Mouse (Mus musculus): ENCODE data around the gene Tcaf3. TPM values are rescaled to one million over a fixed set of nuclear protein-coding genes. Genes with fewer than 3 reads are reported as not detected.

Gene Tcaf3
- polyA plus RNA-seq, 1 experiment from 2014 or later, result not detected

GRCm38 (mm10) chr6:42547461-42547860, 50.0 kb downstream of the Tcaf3 start, which contains the start of gene Olfr455:
TSS of gene Olfr455 (minus strand) at chr6:42547587.
- Histone ChIP-seq H3K9me3 (ENCODE audit: control insufficient read depth, low read length) (no peaks in the 10 kb centered on the region), H3K27ac (ENCODE audit: low read depth, low read length) (no peak within 1 kb of the TSS), H3K36me3 (ENCODE audit: control insufficient read depth, insufficient read depth, low read length) (no peaks in the 10 kb centered on the region), H3K9ac (replicated peaks; ENCODE audit: low read depth, low read length) (no peak within 1 kb of the TSS), H3K4me1 (ENCODE audit: control insufficient read depth, insufficient read depth, low read length) (no peaks in the 10 kb centered on the region), H3K27me3 (ENCODE audit: control insufficient read depth, insufficient read depth, low read length) (no peaks in the 10 kb centered on the region), H3K4me3 (ENCODE audit: low read depth, low read length) (no peak within 1 kb of the TSS), H3K4me2 (ENCODE audit: low read depth, low read length) (no peak within 1 kb of the TSS)
- whole genome bisulfite sequencing, result 86% methylated on average over 4 of the region's 4 CpGs
- ATAC-seq (ENCODE audit: low read depth), result no peak

- Histone ChIP-seq H3K27me3 (ENCODE audit: control insufficient read depth, insufficient read depth, low read length) (no peaks in the 10 kb centered on the region), H3K9me3 (ENCODE audit: control insufficient read depth, low read length) (no peaks in the 10 kb centered on the region), H3K27ac (ENCODE audit: low read depth, low read length) (no peak overlapping the region), H3K9ac (replicated peaks; ENCODE audit: low read depth, low read length) (no peak overlapping the region), H3K4me2 (ENCODE audit: low read depth, low read length) (no peak overlapping the region), H3K4me1 (ENCODE audit: control insufficient read depth, insufficient read depth, low read length) (no peaks in the 10 kb centered on the region), H3K4me3 (ENCODE audit: low read depth, low read length) (no peak overlapping the region), H3K36me3 (ENCODE audit: control insufficient read depth, insufficient read depth, low read length) (no peaks in the 10 kb centered on the region)
- 86% methylated on average over 2 of the region's 2 CpGs for WGBS
- ATAC-seq (ENCODE audit: low read depth), result no peak
These were observed 51.3 kb downstream of the Tcaf3 start for GRCm38 (mm10) chr6:42546180-42546579.

GRCm38 (mm10) chr6:42545451-42545885, 52.0 kb downstream of the Tcaf3 start:
- H3K9ac ChIP-seq (replicated peaks; ENCODE audit: low read depth, low read length), result no peak overlapping the region
- no peak overlapping the region for H3K4me3 ChIP-seq (ENCODE audit: low read depth, low read length)
- no peaks in the 10 kb centered on the region for H3K9me3 ChIP-seq (ENCODE audit: control insufficient read depth, low read length)
- H3K27ac ChIP-seq (ENCODE audit: low read depth, low read length), result no peak overlapping the region
- WGBS, result 71% methylated on average over 2 of the region's 2 CpGs
- H3K36me3 ChIP-seq (ENCODE audit: control insufficient read depth, insufficient read depth, low read length), result no peaks in the 10 kb centered on the region
- H3K4me1 ChIP-seq (ENCODE audit: control insufficient read depth, insufficient read depth, low read length), result no peaks in the 10 kb centered on the region
- H3K4me2 ChIP-seq (ENCODE audit: low read depth, low read length), result no peak overlapping the region
- no peak for ATAC-seq (ENCODE audit: low read depth)
- no peaks in the 10 kb centered on the region for H3K27me3 ChIP-seq (ENCODE audit: control insufficient read depth, insufficient read depth, low read length)

- Histone ChIP-seq H3K4me3 (ENCODE audit: low read depth, low read length) (no peak overlapping the region), H3K9ac (replicated peaks; ENCODE audit: low read depth, low read length) (no peak overlapping the region), H3K27me3 (ENCODE audit: control insufficient read depth, insufficient read depth, low read length) (no peaks in the 10 kb centered on the region), H3K36me3 (ENCODE audit: control insufficient read depth, insufficient read depth, low read length) (no peaks in the 10 kb centered on the region), H3K4me2 (ENCODE audit: low read depth, low read length) (no peak overlapping the region), H3K4me1 (ENCODE audit: control insufficient read depth, insufficient read depth, low read length) (no peaks in the 10 kb centered on the region), H3K27ac (ENCODE audit: low read depth, low read length) (no peak overlapping the region), H3K9me3 (ENCODE audit: control insufficient read depth, low read length) (no peaks in the 10 kb centered on the region)
- WGBS, result 78% methylated on average over 1 of the region's 1 CpGs
- no peak for ATAC-seq (ENCODE audit: low read depth)
These were observed 52.6 kb downstream of the Tcaf3 start for GRCm38 (mm10) chr6:42544846-42545245.

- Histone ChIP-seq H3K4me3 (ENCODE audit: low read depth, low read length) (no peak overlapping the region), H3K4me2 (ENCODE audit: low read depth, low read length) (no peak overlapping the region), H3K4me1 (ENCODE audit: control insufficient read depth, insufficient read depth, low read length) (no peaks in the 10 kb centered on the region), H3K9ac (replicated peaks; ENCODE audit: low read depth, low read length) (no peak overlapping the region), H3K27me3 (ENCODE audit: control insufficient read depth, insufficient read depth, low read length) (no peaks in the 10 kb centered on the region), H3K36me3 (ENCODE audit: control insufficient read depth, insufficient read depth, low read length) (no peaks in the 10 kb centered on the region), H3K9me3 (ENCODE audit: control insufficient read depth, low read length) (no peaks in the 10 kb centered on the region), H3K27ac (ENCODE audit: low read depth, low read length) (no peak overlapping the region)
- ATAC-seq (ENCODE audit: low read depth), result no peak
- WGBS, result 65% methylated on average over 4 of the region's 4 CpGs
These were observed 55.2 kb downstream of the Tcaf3 start for GRCm38 (mm10) chr6:42542036-42543031.

- Histone ChIP-seq H3K9ac (replicated peaks; ENCODE audit: low read depth, low read length) (no peak overlapping the region), H3K27ac (ENCODE audit: low read depth, low read length) (no peak overlapping the region), H3K36me3 (ENCODE audit: control insufficient read depth, insufficient read depth, low read length) (no peaks in the 10 kb centered on the region), H3K27me3 (ENCODE audit: control insufficient read depth, insufficient read depth, low read length) (no peaks in the 10 kb centered on the region), H3K4me2 (ENCODE audit: low read depth, low read length) (no peak overlapping the region), H3K4me3 (ENCODE audit: low read depth, low read length) (no peak overlapping the region), H3K4me1 (ENCODE audit: control insufficient read depth, insufficient read depth, low read length) (no peaks in the 10 kb centered on the region), H3K9me3 (ENCODE audit: control insufficient read depth, low read length) (no peaks in the 10 kb centered on the region)
- no peak for ATAC-seq (ENCODE audit: low read depth)
- WGBS, result 92% methylated on average over 1 of the region's 1 CpGs
These were observed 56.8 kb downstream of the Tcaf3 start for GRCm38 (mm10) chr6:42540681-42541080.

- H3K9ac ChIP-seq (replicated peaks; ENCODE audit: low read depth, low read length), result no peak overlapping the region
- H3K27ac ChIP-seq (ENCODE audit: low read depth, low read length), result no peak overlapping the region
- ATAC-seq (ENCODE audit: low read depth), result no peak
- H3K9me3 ChIP-seq (ENCODE audit: control insufficient read depth, low read length), result no peaks in the 10 kb centered on the region
- no peaks in the 10 kb centered on the region for H3K27me3 ChIP-seq (ENCODE audit: control insufficient read depth, insufficient read depth, low read length)
- H3K4me2 ChIP-seq (ENCODE audit: low read depth, low read length), result no peak overlapping the region
- H3K4me1 ChIP-seq (ENCODE audit: control insufficient read depth, insufficient read depth, low read length), result no peaks in the 10 kb centered on the region
- H3K4me3 ChIP-seq (ENCODE audit: low read depth, low read length), result no peak overlapping the region
- no peaks in the 10 kb centered on the region for H3K36me3 ChIP-seq (ENCODE audit: control insufficient read depth, insufficient read depth, low read length)
- 79% methylated on average over 1 of the region's 1 CpGs for WGBS
These were observed 57.8 kb downstream of the Tcaf3 start for GRCm38 (mm10) chr6:42539711-42540110.

Other genes with a start within 250 kb of the Tcaf3 start
- gene Zyx, start 248.1 kb downstream of the Tcaf3 start, polyA plus RNA-seq (2014; fragmentation: Nextera tagmentation; extraction: Ambion mirVana), result 52.7 and 62.4 TPM in 2 replicates
- 0.15 and 0.33 TPM in 2 replicates for gene Epha1, start 224.4 kb downstream of the Tcaf3 start, polyA plus RNA-seq (2014; fragmentation: Nextera tagmentation; extraction: Ambion mirVana)
- not detected in 2 replicates for gene Tas2r143, start 197.5 kb downstream of the Tcaf3 start, polyA plus RNA-seq (2014; fragmentation: Nextera tagmentation; extraction: Ambion mirVana)
- not detected in 2 replicates for gene Tas2r135, start 192.3 kb downstream of the Tcaf3 start, polyA plus RNA-seq (2014; fragmentation: Nextera tagmentation; extraction: Ambion mirVana)
- not detected in 2 replicates for gene Tas2r126, start 163.2 kb downstream of the Tcaf3 start, polyA plus RNA-seq (2014; fragmentation: Nextera tagmentation; extraction: Ambion mirVana)
- gene Olfr458, start 132.5 kb downstream of the Tcaf3 start, polyA plus RNA-seq (2014; fragmentation: Nextera tagmentation; extraction: Ambion mirVana), result not detected in 2 replicates
- gene Olfr457, start 121.4 kb downstream of the Tcaf3 start, polyA plus RNA-seq (2014; fragmentation: Nextera tagmentation; extraction: Ambion mirVana), result 0.06 and 0.07 TPM in 2 replicates
- gene Olfr456, start 110.5 kb downstream of the Tcaf3 start, polyA plus RNA-seq (2014; fragmentation: Nextera tagmentation; extraction: Ambion mirVana), result not detected in 2 replicates
- not detected in 2 replicates for gene Olfr455, start 50.1 kb downstream of the Tcaf3 start, polyA plus RNA-seq (2014; fragmentation: Nextera tagmentation; extraction: Ambion mirVana)
- 0.78 and 0.91 TPM in 2 replicates for gene Tcaf2, start 47.6 kb upstream of the Tcaf3 start, polyA plus RNA-seq (2014; fragmentation: Nextera tagmentation; extraction: Ambion mirVana)
- 224 and 238 TPM in 2 replicates for gene Tcaf1, start 112.4 kb upstream of the Tcaf3 start, polyA plus RNA-seq (2014; fragmentation: Nextera tagmentation; extraction: Ambion mirVana)
- gene Olfr453, start 141.7 kb upstream of the Tcaf3 start, polyA plus RNA-seq (2014; fragmentation: Nextera tagmentation; extraction: Ambion mirVana), result not detected in 2 replicates
- not detected in 2 replicates for gene Olfr38, start 158.7 kb upstream of the Tcaf3 start, polyA plus RNA-seq (2014; fragmentation: Nextera tagmentation; extraction: Ambion mirVana)
- gene Olfr452, start 187.4 kb upstream of the Tcaf3 start, polyA plus RNA-seq (2014; fragmentation: Nextera tagmentation; extraction: Ambion mirVana), result not detected in 2 replicates
- gene Olfr450, start 214.2 kb upstream of the Tcaf3 start, polyA plus RNA-seq (2014; fragmentation: Nextera tagmentation; extraction: Ambion mirVana), result not detected in 2 replicates
- gene Olfr449, start 236.7 kb upstream of the Tcaf3 start, polyA plus RNA-seq (2014; fragmentation: Nextera tagmentation; extraction: Ambion mirVana), result not detected in 2 replicates

All from neural tube, embryonic 14.5 days (tissue).